Mouse (Mus musculus): ENCODE measurements around the gene Aldob. TPM values are rescaled to one million over a fixed set of nuclear protein-coding genes. Genes with fewer than 3 reads are reported as not detected.

The Aldob gene
- polyA plus RNA-seq, 1 experiment from 2014 or later, result 0.07 TPM

Other genes starting within 250 kb of the Aldob start
- not detected in 2 replicates for gene Acnat2, start 141.4 kb downstream of the Aldob start, polyA plus RNA-seq (2014; fragmentation: Nextera tagmentation; extraction: Ambion mirVana)
- gene Acnat1, start 75.6 kb downstream of the Aldob start, polyA plus RNA-seq (2014; fragmentation: Nextera tagmentation; extraction: Ambion mirVana), result not detected in 2 replicates
- gene Baat, start 43.0 kb downstream of the Aldob start, polyA plus RNA-seq (2014; fragmentation: Nextera tagmentation; extraction: Ambion mirVana), result 0.24 and 0.28 TPM in 2 replicates
- gene Mrpl50, start 28.5 kb downstream of the Aldob start, polyA plus RNA-seq (2014; fragmentation: Nextera tagmentation; extraction: Ambion mirVana), result 98.6 and 99.4 TPM in 2 replicates
- gene Zfp189, start 28.4 kb downstream of the Aldob start, polyA plus RNA-seq (2014; fragmentation: Nextera tagmentation; extraction: Ambion mirVana), result 12.1 and 14.6 TPM in 2 replicates
- gene Tmem246, start 48.3 kb upstream of the Aldob start, polyA plus RNA-seq (2014; fragmentation: Nextera tagmentation; extraction: Ambion mirVana), result 13.8 and 15.4 TPM in 2 replicates
- gene Rnf20, start 82.5 kb upstream of the Aldob start, polyA plus RNA-seq (2014; fragmentation: Nextera tagmentation; extraction: Ambion mirVana), result 67.5 and 76.1 TPM in 2 replicates
- 0.06 and 0.08 TPM in 2 replicates for gene Ppp3r2, start 132.5 kb upstream of the Aldob start, polyA plus RNA-seq (2014; fragmentation: Nextera tagmentation; extraction: Ambion mirVana)

All from limb, embryonic 11.5 days (tissue).